Mouse (Mus musculus) spleen, adult 2 months (tissue): Measurements from ENCODE around the gene Cdc7.
A peak's percentile ranks its signal among the peaks of the same experiment; 100 is the strongest.

Source experiments
- CTCF ChIP-seq: fragments of 200-500 bp; IDR thresholded peaks from 2 replicates; pipeline ENCODE4 v1.5.1; 2011; ENCODE audit warnings: mild to moderate bottlenecking, inconsistent platforms; ENCODE audit not compliant: insufficient read depth, insufficient read length, insufficient replicate concordance; ENCODE audit errors: extremely low read depth
- POLR2A ChIP-seq: fragments of 200-500 bp; IDR thresholded peaks from 2 replicates; pipeline ENCODE4 v1.6.1; 2011; ENCODE audit warnings: low read depth, low read length, inconsistent platforms

DNA sequence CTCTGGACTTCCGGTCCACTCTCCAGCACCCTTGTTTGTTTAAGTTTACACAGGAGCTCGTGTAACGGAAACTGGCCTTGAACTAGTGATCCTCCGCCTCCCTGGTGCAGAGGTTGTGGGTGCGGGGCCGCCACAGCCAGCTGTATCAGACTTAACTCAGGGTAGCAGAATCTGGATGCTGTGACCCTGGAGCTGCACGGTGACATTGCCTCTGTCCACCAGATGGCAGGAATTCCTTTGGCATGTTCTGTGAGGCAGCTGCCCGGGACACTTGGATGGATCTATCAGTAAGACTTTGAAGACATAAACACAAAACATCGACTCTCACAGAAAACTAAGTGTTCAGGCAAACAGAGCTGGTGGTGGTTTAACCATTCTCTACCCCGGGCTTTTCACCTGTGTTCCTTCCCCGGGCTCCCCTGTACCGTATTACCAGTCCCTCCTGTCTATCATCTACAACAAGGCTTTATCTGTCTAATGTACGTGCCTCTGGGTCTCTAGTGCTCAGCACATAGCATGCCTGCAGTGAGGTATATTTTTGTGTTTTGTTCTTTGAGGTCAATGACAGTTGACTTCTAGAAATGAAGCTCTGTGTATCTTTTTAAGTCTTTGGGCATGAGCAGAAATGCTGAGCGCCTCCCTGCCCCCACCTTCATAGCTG is 26.6 kb downstream of the Cdc7 start:
- TF ChIP-seq CTCF (peak; percentile 53; the same call in 1 of the 2 replicates), POLR2A (no peak)
